Mouse (Mus musculus): Measurements from ENCODE around the gene Pcdh20. TPM values are rescaled to one million over a fixed set of nuclear protein-coding genes. Genes with fewer than 3 reads are reported as not detected.

The Pcdh20 gene
- total RNA-seq (2014; rRNA removed), result 12.6 and 12.9 TPM in 2 replicates
- polyA plus RNA-seq (2015; fragmentation: Nextera tagmentation; extraction: Ambion mirVana), result 5.5 and 6.0 TPM in 2 replicates

DNA sequence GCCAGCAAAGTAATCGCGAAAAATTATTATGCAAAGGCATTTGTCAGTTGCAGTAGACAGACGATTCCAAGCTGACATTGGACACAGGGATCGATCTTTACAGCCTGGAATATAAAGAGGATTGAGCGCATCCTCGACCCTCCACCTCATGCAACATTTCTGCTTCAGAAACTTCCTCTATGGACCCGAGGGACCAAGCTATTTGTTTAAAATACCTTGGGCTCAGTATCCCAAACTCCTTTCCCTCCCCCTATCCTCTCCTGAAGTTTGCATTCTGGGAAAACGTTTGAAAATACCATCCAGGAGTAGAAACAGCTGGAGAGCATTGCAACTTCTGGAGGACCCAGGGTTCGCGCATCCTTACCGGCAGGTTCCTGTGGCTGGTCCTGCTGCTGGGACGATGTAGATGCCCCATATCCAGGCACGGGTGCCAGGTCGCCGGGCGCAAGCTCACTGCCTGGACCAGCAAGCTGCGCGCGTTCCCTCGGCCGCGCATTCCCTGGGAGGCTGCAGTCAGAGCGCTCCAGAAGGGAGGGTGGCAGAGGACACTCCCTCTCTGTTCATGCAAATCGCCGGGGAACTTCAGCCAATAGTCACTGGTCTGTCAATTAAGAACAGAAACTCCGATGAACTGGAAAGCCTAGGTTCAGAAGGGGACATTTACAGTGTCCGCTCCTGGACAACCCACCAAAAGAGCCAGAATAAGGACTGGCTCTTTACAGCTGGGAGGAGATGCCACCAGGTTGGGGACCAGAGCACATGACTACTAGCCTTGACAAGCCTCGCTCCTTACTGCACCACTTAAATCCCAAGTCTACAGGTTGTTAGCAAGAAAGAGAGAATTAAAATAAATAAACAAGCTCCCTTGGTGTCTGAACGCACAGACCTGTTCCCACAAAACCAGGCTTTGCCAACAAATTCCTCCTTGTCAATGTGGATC lies at the start of gene Pcdh20:
TSS of gene Pcdh20 (minus strand) at position 902 of the 940 bp plus-strand sequence.
- no peak within 1 kb of the TSS for H3K27ac ChIP-seq (ENCODE audit: low read depth, low read length)
- no peaks in the 10 kb centered on the region for H3K27me3 ChIP-seq (ENCODE audit: insufficient read depth, low read length)
- H3K4me1 ChIP-seq (ENCODE audit: insufficient read depth, low read length), result peaks cover 7% of the 10 kb centered on the region; the same call in 1 of the 2 replicates
- 1% methylated on average over 29 of the region's 29 CpGs for WGBS
- peak within 1 kb of the TSS; percentile 56 for H3K9ac ChIP-seq (replicated peaks; ENCODE audit: low read length, poor library complexity, severe bottlenecking)
- DNase-seq (ENCODE audit: low spot score) (peak; percentile 61), ATAC-seq (ENCODE audit: low FRiP score) (peak; percentile 75)
- H3K4me2 ChIP-seq (ENCODE audit: low read depth, low read length, poor library complexity, severe bottlenecking), result peak within 1 kb of the TSS; percentile 92
- no peaks in the 10 kb centered on the region for H3K9me3 ChIP-seq (ENCODE audit: low read length)
- no peak for TF ChIP-seq CTCF (IDR thresholded peaks at IDR 0.05)
- no peaks in the 10 kb centered on the region for H3K36me3 ChIP-seq (ENCODE audit: insufficient read depth, low read length)
- peak within 1 kb of the TSS; percentile 59 for H3K4me3 ChIP-seq (ENCODE audit: low read depth, low read length)

DNA sequence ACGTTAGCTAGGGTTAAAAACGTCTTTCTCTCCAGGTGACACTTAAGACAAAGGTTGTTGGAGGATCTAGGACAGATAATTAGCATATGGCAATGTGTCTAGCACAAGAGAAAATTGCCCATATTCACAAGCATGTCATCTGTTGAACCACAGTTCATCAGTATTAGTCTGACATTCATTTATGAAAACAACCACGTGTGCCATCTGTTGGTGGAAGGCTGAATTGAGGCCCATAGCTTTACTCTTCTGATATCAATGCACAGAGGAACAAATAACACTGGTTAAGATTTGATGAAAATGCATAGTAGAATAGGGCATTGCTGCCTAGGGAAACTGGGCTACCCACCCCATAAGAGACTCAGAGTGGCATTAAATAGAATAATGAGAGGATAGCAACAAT lies 8.7 kb upstream of the Pcdh20 start:
- H3K4me1 ChIP-seq (ENCODE audit: insufficient read depth, low read length), result no peaks in the 10 kb centered on the region
- H3K9me3 ChIP-seq (ENCODE audit: low read length), result no peaks in the 10 kb centered on the region
- no peak overlapping the region for H3K4me3 ChIP-seq (ENCODE audit: low read depth, low read length)
- TF ChIP-seq CTCF (IDR thresholded peaks at IDR 0.05), result peak; percentile 72
- 50% methylated on average over 3 of the region's 3 CpGs for WGBS
- no peaks in the 10 kb centered on the region for H3K36me3 ChIP-seq (ENCODE audit: insufficient read depth, low read length)
- no peak for ATAC-seq (ENCODE audit: low FRiP score)
- no peaks in the 10 kb centered on the region for H3K27me3 ChIP-seq (ENCODE audit: insufficient read depth, low read length)
- H3K4me2 ChIP-seq (ENCODE audit: low read depth, low read length, poor library complexity, severe bottlenecking), result no peak overlapping the region
- DNase-seq (ENCODE audit: low spot score), result peak; percentile 58
- no peak overlapping the region for H3K27ac ChIP-seq (ENCODE audit: low read depth, low read length)
- no peak overlapping the region for H3K9ac ChIP-seq (replicated peaks; ENCODE audit: low read length, poor library complexity, severe bottlenecking)

- peak overlapping the region; percentile 59 for H3K4me3 ChIP-seq (ENCODE audit: low read depth, low read length)
- 1% methylated on average over 9 of the region's 9 CpGs for WGBS
- DNase-seq (ENCODE audit: low spot score), result no peak
- H3K4me2 ChIP-seq (ENCODE audit: low read depth, low read length, poor library complexity, severe bottlenecking), result peak overlapping the region; percentile 92
- peak overlapping the region; percentile 56 for H3K9ac ChIP-seq (replicated peaks; ENCODE audit: low read length, poor library complexity, severe bottlenecking)
- no peak overlapping the region for H3K27ac ChIP-seq (ENCODE audit: low read depth, low read length)
- no peak for ATAC-seq (ENCODE audit: low FRiP score)
- TF ChIP-seq CTCF (IDR thresholded peaks at IDR 0.05), result no peak
- no peaks in the 10 kb centered on the region for H3K27me3 ChIP-seq (ENCODE audit: insufficient read depth, low read length)
- no peaks in the 10 kb centered on the region for H3K9me3 ChIP-seq (ENCODE audit: low read length)
- H3K36me3 ChIP-seq (ENCODE audit: insufficient read depth, low read length), result no peaks in the 10 kb centered on the region
- H3K4me1 ChIP-seq (ENCODE audit: insufficient read depth, low read length), result peaks cover 7% of the 10 kb centered on the region; the same call in 1 of the 2 replicates
These were observed 1.2 kb downstream of the Pcdh20 start for GRCm38 (mm10) chr14:88469956-88470355.

DNA sequence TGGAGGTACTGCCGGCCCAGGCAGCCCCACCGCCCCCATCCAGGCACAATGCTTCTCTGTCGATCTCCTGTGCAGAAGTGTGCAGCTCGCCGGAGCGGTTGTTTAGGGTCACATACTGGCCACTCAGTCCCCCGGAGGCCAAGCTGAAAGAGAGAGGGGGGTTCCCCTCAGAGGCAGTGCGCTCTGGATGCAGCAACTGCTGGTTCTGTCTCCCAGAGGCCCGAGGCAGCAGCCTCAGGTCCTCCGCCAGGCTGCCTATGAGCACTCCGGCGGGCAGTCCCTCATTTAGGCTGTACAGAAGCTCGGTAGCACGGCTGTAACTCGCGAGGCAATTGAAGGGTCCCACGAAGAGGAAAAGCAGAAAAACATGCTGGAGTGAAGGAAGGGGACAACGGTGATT lies 1.8 kb downstream of the Pcdh20 start:
- no peaks in the 10 kb centered on the region for H3K36me3 ChIP-seq (ENCODE audit: insufficient read depth, low read length)
- 4% methylated on average over 18 of the region's 18 CpGs for WGBS
- DNase-seq (ENCODE audit: low spot score) (peak; percentile 16), ATAC-seq (ENCODE audit: low FRiP score) (peak; percentile 58; the same call in 1 of the 2 replicates)
- H3K9ac ChIP-seq (replicated peaks; ENCODE audit: low read length, poor library complexity, severe bottlenecking), result peak overlapping the region; percentile 44
- H3K4me1 ChIP-seq (ENCODE audit: insufficient read depth, low read length), result peaks cover 7% of the 10 kb centered on the region; the same call in 1 of the 2 replicates
- H3K27ac ChIP-seq (ENCODE audit: low read depth, low read length), result no peak overlapping the region
- no peaks in the 10 kb centered on the region for H3K27me3 ChIP-seq (ENCODE audit: insufficient read depth, low read length)
- peak overlapping the region; percentile 92 for H3K4me2 ChIP-seq (ENCODE audit: low read depth, low read length, poor library complexity, severe bottlenecking)
- no peak for TF ChIP-seq CTCF (IDR thresholded peaks at IDR 0.05)
- H3K9me3 ChIP-seq (ENCODE audit: low read length), result no peaks in the 10 kb centered on the region
- peak overlapping the region; percentile 59 for H3K4me3 ChIP-seq (ENCODE audit: low read depth, low read length)

DNA sequence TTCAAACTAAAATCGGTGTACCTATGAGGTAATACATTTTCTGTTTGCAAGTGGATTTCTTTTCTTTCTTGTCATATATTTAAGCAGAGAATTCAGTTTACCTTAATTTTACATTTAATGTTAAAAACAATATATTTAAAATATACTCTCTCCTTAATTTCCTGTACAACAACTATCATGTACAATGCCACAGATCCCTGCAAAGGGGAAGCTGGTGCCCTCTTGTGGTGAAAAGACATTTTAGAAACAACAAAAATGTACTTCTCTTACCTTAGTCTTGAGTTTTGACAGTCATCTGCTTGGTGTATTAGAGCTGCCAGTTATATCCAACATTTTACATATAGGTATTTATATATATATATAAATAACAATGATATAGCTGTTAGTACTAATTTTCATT lies 4.8 kb downstream of the Pcdh20 start:
- Histone ChIP-seq H3K27me3 (ENCODE audit: insufficient read depth, low read length) (no peaks in the 10 kb centered on the region), H3K27ac (ENCODE audit: low read depth, low read length) (no peak overlapping the region), H3K9me3 (ENCODE audit: low read length) (no peaks in the 10 kb centered on the region), H3K36me3 (ENCODE audit: insufficient read depth, low read length) (no peaks in the 10 kb centered on the region), H3K4me3 (ENCODE audit: low read depth, low read length) (peak overlapping the region; percentile 16; the same call in 1 of the 2 replicates), H3K9ac (replicated peaks; ENCODE audit: low read length, poor library complexity, severe bottlenecking) (no peak overlapping the region), H3K4me1 (ENCODE audit: insufficient read depth, low read length) (peaks cover 7% of the 10 kb centered on the region; the same call in 1 of the 2 replicates), H3K4me2 (ENCODE audit: low read depth, low read length, poor library complexity, severe bottlenecking) (peak overlapping the region; percentile 35)
- DNase-seq (ENCODE audit: low spot score), result peak; percentile 71
- WGBS, result 89% methylated on average over 1 of the region's 1 CpGs
- peak; percentile 87 for TF ChIP-seq CTCF (IDR thresholded peaks at IDR 0.05)
- ATAC-seq (ENCODE audit: low FRiP score), result no peak

- H3K4me1 ChIP-seq (ENCODE audit: insufficient read depth, low read length), result peaks cover 4% of the 10 kb centered on the region; the same call in 1 of the 2 replicates
- no peak overlapping the region for H3K4me3 ChIP-seq (ENCODE audit: low read depth, low read length)
- H3K27me3 ChIP-seq (ENCODE audit: insufficient read depth, low read length), result no peaks in the 10 kb centered on the region
- H3K9me3 ChIP-seq (ENCODE audit: low read length), result no peaks in the 10 kb centered on the region
- TF ChIP-seq CTCF (IDR thresholded peaks at IDR 0.05), result no peak
- H3K9ac ChIP-seq (replicated peaks; ENCODE audit: low read length, poor library complexity, severe bottlenecking), result no peak overlapping the region
- 53% methylated on average over 1 of the region's 1 CpGs for WGBS
- no peak for ATAC-seq (ENCODE audit: low FRiP score)
- no peak overlapping the region for H3K4me2 ChIP-seq (ENCODE audit: low read depth, low read length, poor library complexity, severe bottlenecking)
- H3K27ac ChIP-seq (ENCODE audit: low read depth, low read length), result no peak overlapping the region
- H3K36me3 ChIP-seq (ENCODE audit: insufficient read depth, low read length), result no peaks in the 10 kb centered on the region
- peak; percentile 45 for DNase-seq (ENCODE audit: low spot score)
These were observed 6.8 kb downstream of the Pcdh20 start for GRCm38 (mm10) chr14:88464356-88464755.
